Mouse (Mus musculus) Patski (cell line): Measurements from ENCODE around the gene Zbtb37. TPM values are rescaled to one million over a fixed set of nuclear protein-coding genes. Genes with fewer than 3 reads are reported as not detected.
"Not testable (repeated sequence)": the region's sequence is repeated elsewhere in the genome, so short reads cannot be mapped to it uniquely, and the experiment has no call there.

Experiments used
- ATAC-seq: fragments of 100-300 bp; one replicate; pipeline ENCODE4 v1.8.0; 2021
- CTCF ChIA-PET: fragments of 350-600 bp; sonication (Branson Sonifier 250); formaldehyde crosslinking; loops from one replicate; lab custom pipeline; 2022; ENCODE audit warnings: inconsistent platforms; lab: Charles Lee
- POLR2A ChIA-PET: fragments of 350-600 bp; sonication (Branson Sonifier 250); formaldehyde crosslinking; loops from one replicate; lab custom pipeline; 2022; ENCODE audit warnings: antibody characterized with exemption, inconsistent platforms; lab: Charles Lee
- DNase-seq: peaks from one replicate; pipeline ENCODE4 v3.0.0-alpha.2; 2011; ENCODE audit warnings: low read depth, low spot score
- H3K27me3 ChIP-seq: fragments of 371-371 bp; one replicate; pipeline ENCODE4 v1.5.1; 2021
- CTCF ChIP-seq: fragments of 100-300 bp; IDR thresholded peaks from one replicate; pipeline ENCODE4 v1.5.1; 2021
- in situ Hi-C: fragments of 300-500 bp; cut with MboI; formaldehyde crosslinking; loops from 3 replicates; pipeline ENCODE4 v1.11.1; 2018; ENCODE audit warnings: low pct_unique_long_range_greater_than_20kb, mixed read lengths
- polyA plus RNA-seq: library from polyadenylated mRNA; unstranded; gene quantifications from one replicate; pipeline ENCODE4 v1.2.3, GENCODE M21; 2021

Gene Zbtb37
- polyA plus RNA-seq, 1 experiment from 2014 or later: 3.7 TPM

GRCm38 (mm10) chr1:161008038-161008437, 26.6 kb downstream of the Zbtb37 start:
- ATAC-seq (no peak), DNase-seq (no peak)
- in situ Hi-C loops: no loop called here

GRCm38 (mm10) chr1:161006471-161006870, 28.2 kb downstream of the Zbtb37 start:
- CTCF ChIA-PET: interaction anchor here (1.2 kb wide), 1 partner anchor 25 kb away, joined by 3 read pairs; no protein-coding TSS in a partner anchor
- no peak for ATAC-seq
- in situ Hi-C loops: no loop called here

More at GRCm38 (mm10) chr1:161008038-161008437, 26.6 kb downstream of the Zbtb37 start:
- POLR2A ChIA-PET: no interaction called here
- CTCF ChIA-PET: interaction anchor here (1.2 kb wide), 1 partner anchor 11 kb away, joined by 4 read pairs; no protein-coding TSS in a partner anchor
- H3K27me3 ChIP-seq: no peaks in the 10 kb centered on the region
- TF ChIP-seq CTCF: no peak

GRCm38 (mm10) chr1:161005526-161005925, 29.1 kb downstream of the Zbtb37 start:
- CTCF ChIA-PET: interaction anchor here (1.2 to 1.4 kb wide), 2 partner anchors 17 to 24 kb away, joined by 3 to 4 read pairs; no protein-coding TSS in a partner anchor
- in situ Hi-C loops: no loop called here
- POLR2A ChIA-PET: no interaction called here
- no peaks in the 10 kb centered on the region for H3K27me3 ChIP-seq
- TF ChIP-seq CTCF: no peak
- ATAC-seq: no peak
- DNase-seq: no peak

More at GRCm38 (mm10) chr1:161006471-161006870, 28.2 kb downstream of the Zbtb37 start:
- no peak for TF ChIP-seq CTCF
- no peaks in the 10 kb centered on the region for H3K27me3 ChIP-seq
- POLR2A ChIA-PET: no interaction called here
- no peak for DNase-seq

- CTCF ChIA-PET: interaction anchor here (1.4 kb wide), 1 partner anchor 16 kb away, joined by 4 read pairs; no protein-coding TSS in a partner anchor
- in situ Hi-C loops: no loop called here
- ATAC-seq (no peak), DNase-seq (no peak)
- no peak for TF ChIP-seq CTCF
- H3K27me3 ChIP-seq: no peaks in the 10 kb centered on the region
- POLR2A ChIA-PET: no interaction called here
Measured at GRCm38 (mm10) chr1:161004942-161005341, 29.7 kb downstream of the Zbtb37 start.

GRCm38 (mm10) chr1:160993851-160994250, 40.8 kb downstream of the Zbtb37 start:
- H3K27me3 ChIP-seq: no peaks in the 10 kb centered on the region
- no peak for ATAC-seq
- no peak for TF ChIP-seq CTCF
- CTCF ChIA-PET: interaction anchor here (0.8 kb wide), 1 partner anchor 21 kb away, joined by 3 read pairs; no protein-coding TSS in a partner anchor
- in situ Hi-C loops: no loop called here
- POLR2A ChIA-PET: no interaction called here
- DNase-seq: no peak

GRCm38 (mm10) chr1:160989395-160989794, 45.3 kb downstream of the Zbtb37 start:
- POLR2A ChIA-PET: interaction anchor here (0.6 kb wide), 1 partner anchor 14 kb away, joined by 3 read pairs; no protein-coding TSS in a partner anchor
- no peak for TF ChIP-seq CTCF
- in situ Hi-C loops: no loop called here
- DNase-seq (no peak), ATAC-seq (no peak)
- no peaks in the 10 kb centered on the region for H3K27me3 ChIP-seq
- CTCF ChIA-PET: no interaction called here

- ChIA-PET POLR2A (no interaction called here), CTCF (no interaction called here)
- H3K27me3 ChIP-seq: no peaks in the 10 kb centered on the region
- no peak for TF ChIP-seq CTCF
- ATAC-seq (no peak), DNase-seq (no peak)
- in situ Hi-C loops: no loop called here
Measured at GRCm38 (mm10) chr1:160986881-160987635, 47.6 kb downstream of the Zbtb37 start.

- DNase-seq (no peak), ATAC-seq (no peak)
- no peaks in the 10 kb centered on the region for H3K27me3 ChIP-seq
- in situ Hi-C loops: no loop called here
- POLR2A ChIA-PET: no interaction called here
- TF ChIP-seq CTCF: no peak
- CTCF ChIA-PET: no interaction called here
Measured at GRCm38 (mm10) chr1:160985477-160985876, 49.2 kb downstream of the Zbtb37 start.

- DNase-seq, in situ Hi-C loops, POLR2A ChIA-PET, CTCF ChIA-PET, ATAC-seq, H3K27me3 ChIP-seq: not testable (repeated sequence)
Measured at GRCm38 (mm10) chr1:160984731-160985130, 49.9 kb downstream of the Zbtb37 start.

- ATAC-seq: no peak
- ChIA-PET CTCF (no interaction called here), POLR2A (no interaction called here)
- TF ChIP-seq CTCF: no peak
- no peak for DNase-seq
- in situ Hi-C loops: no loop called here
- H3K27me3 ChIP-seq: no peaks in the 10 kb centered on the region
Measured at GRCm38 (mm10) chr1:160982887-160983286, 51.8 kb downstream of the Zbtb37 start.

GRCm38 (mm10) chr1:160981337-160981736, 53.3 kb downstream of the Zbtb37 start:
- in situ Hi-C loops: no loop called here
- ChIA-PET CTCF (interaction anchor here (0.7 kb wide), 1 partner anchor 25 kb away, joined by 3 read pairs; no protein-coding TSS in a partner anchor), POLR2A (no interaction called here)

More at GRCm38 (mm10) chr1:160981337-160981736, 53.3 kb downstream of the Zbtb37 start:
- ATAC-seq (no peak), DNase-seq (no peak)
- no peaks in the 10 kb centered on the region for H3K27me3 ChIP-seq
- TF ChIP-seq CTCF: no peak
